Comparison of ENCODE assay signal across 9 mouse cellular contexts in genomic region chr9:35163011-35163690, GRCm38 (mm10). TPM values are rescaled to one million over a fixed set of nuclear protein-coding genes. Genes with fewer than 3 reads are reported as not detected.
A peak's percentile ranks its signal among the peaks of the same experiment; 100 is the strongest.
DNase-seq lines count a peak whose midpoint lies in the region; ATAC-seq and TF ChIP-seq lines count a peak whose summit lies in the region.
"Had no signal": no experiment of that assay in that cellular context is flagged by ENCODE, and none has a peak within 500 bp of the region (broad histone marks: within the 10 kb centered on the region; RNA-seq: fewer than 3 reads in every experiment).

No protein-coding gene starts in this region.

- H3K4me2 ChIP-seq in liver, postnatal 0 days (ENCODE audit: low read depth, low read length), result no peak overlapping the region

- no peak for TF ChIP-seq POLR2A in thymus, adult 2 months (IDR thresholded peaks at IDR 0.05; ENCODE audit: control insufficient read depth, extremely low read depth, insufficient read depth, low read length, poor library complexity)

- H3K36me3 ChIP-seq in thymus, adult 2 months (ENCODE audit: control insufficient read depth, insufficient read depth, low read length), result peaks cover 9% of the 10 kb centered on the region; the same call in 1 of the 2 replicates
- H3K36me3 ChIP-seq in liver, postnatal 0 days (replicated peaks; ENCODE audit: insufficient read depth, low read length), result peaks cover 6% of the 10 kb centered on the region; the same call in 1 of the 2 replicates

- H3K9me3 ChIP-seq in liver, postnatal 0 days (ENCODE audit: low read length), result no peaks in the 10 kb centered on the region

- TF ChIP-seq EP300 in liver, postnatal 0 days (IDR thresholded peaks at IDR 0.05; ENCODE audit: low read depth), result no peak

- no peaks in the 10 kb centered on the region for H3K4me1 ChIP-seq in thymus, adult 2 months (replicated peaks; ENCODE audit: control insufficient read depth, insufficient read depth, low read length)
- H3K4me1 ChIP-seq in liver, postnatal 0 days (ENCODE audit: insufficient read depth), result no peaks in the 10 kb centered on the region

- ATAC-seq in monocyte, adult 5-6 weeks (replicated peaks; ENCODE audit: insufficient number of reproducible peaks, low FRiP score, low TSS enrichment, poor library complexity, severe bottlenecking), result no peak
- ATAC-seq in liver, postnatal 0 days, result no peak

- H3K4me3 ChIP-seq in thymus, adult 2 months (ENCODE audit: control insufficient read depth, insufficient read depth, low read length), result no peak overlapping the region
- H3K4me3 ChIP-seq in liver, postnatal 0 days (ENCODE audit: low read depth, low read length), result no peak overlapping the region
- H3K4me3 ChIP-seq: erythroblast, embryonic 14.5 days had no signal

- H3K9ac ChIP-seq in liver, postnatal 0 days (replicated peaks), result no peak overlapping the region

- DNase-seq in left cerebral cortex, postnatal 36 days (ENCODE audit: low spot score in 2 of 2), result peak; percentile 24 to 30
- no peak for DNase-seq in left cerebral cortex, adult 11 months (ENCODE audit: low spot score)
- DNase-seq in adrenal gland, postnatal 36 days, result peak; percentile 47 to 59
- DNase-seq in cerebellum, postnatal 10 days, result peak; percentile 95 to 98
- DNase-seq in kidney, postnatal 14 days, result peak; percentile 26
- no peak for DNase-seq in thymus, adult 2 months
- no peak for DNase-seq in liver, postnatal 0 days

- TF ChIP-seq CTCF in thymus, adult 2 months (IDR thresholded peaks at IDR 0.05; ENCODE audit: borderline replicate concordance, control insufficient read depth, extremely low read depth, insufficient read depth, low read length, poor library complexity), result no peak
- no peak for TF ChIP-seq CTCF in liver, postnatal 0 days (IDR thresholded peaks at IDR 0.05; ENCODE audit: low read depth)

- no peak overlapping the region for H3K27ac ChIP-seq in thymus, adult 2 months (ENCODE audit: control insufficient read depth, insufficient read depth, low read length)
- no peak overlapping the region for H3K27ac ChIP-seq in liver, postnatal 0 days (ENCODE audit: low read depth)

- intact Hi-C loops in left cerebral cortex, postnatal 36 days (cut with DNase I), result loop anchor here (5.0 to 10.0 kb wide), 3 partner anchors 46 to 1898 kb away; partner anchors contain the start of gene St3gal4

- H3K27me3 ChIP-seq in thymus, adult 2 months (ENCODE audit: control insufficient read depth, insufficient read depth, low read length), result no peaks in the 10 kb centered on the region
- H3K27me3 ChIP-seq in liver, postnatal 0 days (ENCODE audit: insufficient read depth, low read length), result no peaks in the 10 kb centered on the region

- WGBS in thymus, adult 2 months, result 79% methylated on average over 11 of the region's 11 CpGs
- WGBS in liver, postnatal 0 days (ENCODE audit: insufficient replicate concordance), result 82% methylated on average over 11 of the region's 11 CpGs

RNA-seq across cellular contexts. Expression of gene Dcps, which starts 12.7 kb away (rescaled TPM):
- 10 to 100 TPM; 16.4 to 16.7 TPM for total RNA-seq in left cerebral cortex, postnatal 36 days (2021)
- 10 to 100 TPM; 20.0 to 29.3 TPM for total RNA-seq in adrenal gland, postnatal 36 days (2021)
- polyA plus RNA-seq in thymus, adult 2 months (2012; rRNA removed), result 60.5 and 65.2 TPM in 2 replicates
- 22.0 to 26.1 TPM (median 25.5 TPM) in 3 replicates for total RNA-seq in monocyte, adult 5-6 weeks (2017)
- 23.7 and 23.9 TPM in 2 replicates for polyA plus RNA-seq in liver, postnatal 0 days (2015; fragmentation: Nextera tagmentation; extraction: Ambion mirVana)

RNA-seq across cellular contexts. Expression of gene Srpr, which starts 36.8 kb away (rescaled TPM):
- total RNA-seq in left cerebral cortex, postnatal 36 days (2021), result 10 to 100 TPM; 61.3 to 65.0 TPM
- 100 to 1,000 TPM; 166 to 172 TPM for total RNA-seq in adrenal gland, postnatal 36 days (2021)
- polyA plus RNA-seq in thymus, adult 2 months (2012; rRNA removed), result 58.2 and 70.1 TPM in 2 replicates
- 44.4 to 75.2 TPM (median 54.0 TPM) in 3 replicates for total RNA-seq in monocyte, adult 5-6 weeks (2017)
- polyA plus RNA-seq in liver, postnatal 0 days (2015; fragmentation: Nextera tagmentation; extraction: Ambion mirVana), result 93.4 and 94.4 TPM in 2 replicates

RNA-seq across cellular contexts. Expression of gene Tirap, which starts 36.9 kb away (rescaled TPM):
- 1 to 10 TPM; 1.6 to 2.4 TPM for total RNA-seq in left cerebral cortex, postnatal 36 days (2021)
- 1 to 10 TPM; 5.6 to 6.5 TPM for total RNA-seq in adrenal gland, postnatal 36 days (2021)
- 3.2 and 5.2 TPM in 2 replicates for polyA plus RNA-seq in thymus, adult 2 months (2012; rRNA removed)
- total RNA-seq in monocyte, adult 5-6 weeks (2017), result 9.9 to 13.5 TPM (median 12.9 TPM) in 3 replicates
- polyA plus RNA-seq in liver, postnatal 0 days (2015; fragmentation: Nextera tagmentation; extraction: Ambion mirVana), result 8.8 and 10.6 TPM in 2 replicates

RNA-seq across cellular contexts. Expression of gene St3gal4, which starts 44.1 kb away (rescaled TPM):
- total RNA-seq in left cerebral cortex, postnatal 36 days (2021), result 10 to 100 TPM; 26.3 to 26.4 TPM
- 10 to 100 TPM; 28.6 to 48.4 TPM for total RNA-seq in adrenal gland, postnatal 36 days (2021)
- 8.9 and 10.4 TPM in 2 replicates for polyA plus RNA-seq in thymus, adult 2 months (2012; rRNA removed)
- 110 to 141 TPM (median 113 TPM) in 3 replicates for total RNA-seq in monocyte, adult 5-6 weeks (2017)
- polyA plus RNA-seq in liver, postnatal 0 days (2015; fragmentation: Nextera tagmentation; extraction: Ambion mirVana), result 23.6 and 26.5 TPM in 2 replicates

RNA-seq across cellular contexts. Expression of gene Foxred1, which starts 47.7 kb away (rescaled TPM):
- 10 to 100 TPM; 32.4 to 41.2 TPM for total RNA-seq in left cerebral cortex, postnatal 36 days (2021)
- 10 to 100 TPM; 50.7 to 54.4 TPM for total RNA-seq in adrenal gland, postnatal 36 days (2021)
- polyA plus RNA-seq in thymus, adult 2 months (2012; rRNA removed), result 27.0 and 28.5 TPM in 2 replicates
- 33.0 to 49.7 TPM (median 42.1 TPM) in 3 replicates for total RNA-seq in monocyte, adult 5-6 weeks (2017)
- 26.7 and 29.2 TPM in 2 replicates for polyA plus RNA-seq in liver, postnatal 0 days (2015; fragmentation: Nextera tagmentation; extraction: Ambion mirVana)

Comparison
In these comparisons a context has a peak if more than half of its experiments do, and no peak if none do; other contexts are left out.
1. DNase-seq: peak in left cerebral cortex, postnatal 36 days (2 of 2), adrenal gland, postnatal 36 days (2 of 2), cerebellum, postnatal 10 days (2 of 2) and kidney, postnatal 14 days (single experiment); none in left cerebral cortex, adult 11 months (single experiment), thymus, adult 2 months (single experiment) and liver, postnatal 0 days (single experiment).